Mouse (Mus musculus) neural tube, embryonic 11.5 days (tissue): ENCODE measurements around the gene Agfg1. TPM values are rescaled to one million over a fixed set of nuclear protein-coding genes. Genes with fewer than 3 reads are reported as not detected.

Experiments
- ATAC-seq: fragments of 200-750 bp; cut with Nextera tagmentation; 2 replicates; pipeline ENCODE4 v1.8.0; 2017; ENCODE audit warnings: moderate number of reproducible peaks, mild to moderate bottlenecking, moderate TSS enrichment, moderate library complexity; ENCODE audit not compliant: insufficient read depth, low FRiP score, low TSS enrichment
- DNase-seq: peaks from one replicate; pipeline ENCODE4 v3.0.0-alpha.2; 2015; ENCODE audit warnings: low spot score
- H3K27ac ChIP-seq: fragments of 300-500 bp; sonication (generic); 2 replicates; pipeline ENCODE4 v1.5.1; 2014; ENCODE audit warnings: low read depth, mild to moderate bottlenecking, low read length
- H3K27me3 ChIP-seq: fragments of 300-500 bp; sonication (generic); 2 replicates; pipeline ENCODE4 v1.6.1; 2014; ENCODE audit warnings: mild to moderate bottlenecking, low read length, mixed read lengths; ENCODE audit not compliant: control insufficient read depth, insufficient read depth
- H3K36me3 ChIP-seq: fragments of 300-500 bp; sonication (generic); 2 replicates; pipeline ENCODE4 v1.6.1; 2014; ENCODE audit warnings: mild to moderate bottlenecking, low read length, moderate library complexity, mixed read lengths; ENCODE audit not compliant: control insufficient read depth, insufficient read depth
- H3K4me1 ChIP-seq: fragments of 300-500 bp; sonication (generic); 2 replicates; pipeline ENCODE4 v1.6.1; 2014; ENCODE audit warnings: low read length, mixed read lengths; ENCODE audit not compliant: control insufficient read depth, insufficient read depth
- H3K4me2 ChIP-seq: fragments of 300-500 bp; sonication (generic); 2 replicates; pipeline ENCODE4 v1.6.1; 2014; ENCODE audit warnings: low read depth, mild to moderate bottlenecking, moderate library complexity
- H3K4me3 ChIP-seq: fragments of 300-500 bp; sonication (generic); 2 replicates; pipeline ENCODE4 v1.5.1; 2014; ENCODE audit warnings: low read depth, low read length
- H3K9ac ChIP-seq: fragments of 300-500 bp; sonication (generic); 2 replicates; pipeline ENCODE4 v1.6.1; 2014; ENCODE audit warnings: mild to moderate bottlenecking, low read length
- H3K9me3 ChIP-seq: fragments of 300-500 bp; sonication (generic); 2 replicates; pipeline ENCODE4 v1.6.1; 2016; ENCODE audit warnings: low read length; ENCODE audit not compliant: control insufficient read depth
- WGBS: fragments of 180-500 bp; shearing (Covaris S2); extraction: QIAGEN DNeasy Blood & Tissue Kit; methylation state at CpG from one replicate; pipeline ENCODE4 v1.1.7; 2014; 5-methylcytosine and 5-hydroxymethylcytosine counted together
- polyA plus RNA-seq: library from polyadenylated mRNA; unstranded; fragments of >200 nt; fragmentation: Nextera tagmentation; extraction: Ambion mirVana; gene quantifications from 2 replicates; pipeline ENCODE4 v1.2.1, GENCODE M21; 2014

Agfg1 gene
- polyA plus RNA-seq, 1 experiment from 2014 or later: 58.4 TPM

- Histone ChIP-seq H3K4me1 (no peaks in the 10 kb centered on the region), H3K36me3 (0 out of 2 replicates have a peak, but pooled peaks cover 3% of the 10 kb centered on the region), H3K9ac (peak overlapping the region; percentile 93), H3K9me3 (no peaks in the 10 kb centered on the region), H3K4me2 (peak overlapping the region; percentile 79), H3K27ac (peak overlapping the region; percentile 72), H3K27me3 (no peaks in the 10 kb centered on the region), H3K4me3 (peak overlapping the region; percentile 99)
- peak; percentile 76 for ATAC-seq
- peak; percentile 28 for DNase-seq
- WGBS: 2% methylated on average over 36 of the region's 86 CpGs
Observed at GRCm38 (mm10) chr1:82839614-82840421, 535 bp downstream of the Agfg1 start.

- ATAC-seq (no peak), DNase-seq (no peak)
- H3K4me3 ChIP-seq: no peak overlapping the region
- no peaks in the 10 kb centered on the region for H3K9me3 ChIP-seq
- WGBS: 95% methylated on average over 5 of the region's 5 CpGs
- no peaks in the 10 kb centered on the region for H3K36me3 ChIP-seq
- no peaks in the 10 kb centered on the region for H3K4me1 ChIP-seq
- H3K4me2 ChIP-seq: no peak overlapping the region
- no peaks in the 10 kb centered on the region for H3K27me3 ChIP-seq
- no peak overlapping the region for H3K9ac ChIP-seq
- no peak overlapping the region for H3K27ac ChIP-seq
Observed at GRCm38 (mm10) chr1:82855729-82856128, 16.4 kb downstream of the Agfg1 start.

- no peak overlapping the region for H3K4me3 ChIP-seq
- no peak for DNase-seq
- no peaks in the 10 kb centered on the region for H3K9me3 ChIP-seq
- ATAC-seq: no peak
- H3K4me2 ChIP-seq: no peak overlapping the region
- H3K9ac ChIP-seq: no peak overlapping the region
- 0 out of 2 replicates have a peak, but pooled peaks cover 2% of the 10 kb centered on the region for H3K36me3 ChIP-seq
- H3K27me3 ChIP-seq: no peaks in the 10 kb centered on the region
- H3K4me1 ChIP-seq: no peaks in the 10 kb centered on the region
- H3K27ac ChIP-seq: no peak overlapping the region
Observed at GRCm38 (mm10) chr1:82858236-82858635, 19.0 kb downstream of the Agfg1 start.

GRCm38 (mm10) chr1:82860391-82860790 is 21.1 kb downstream of the Agfg1 start:
- Histone ChIP-seq H3K27ac (no peak overlapping the region), H3K4me3 (no peak overlapping the region), H3K9ac (no peak overlapping the region), H3K36me3 (0 out of 2 replicates have a peak, but pooled peaks cover 2% of the 10 kb centered on the region), H3K27me3 (no peaks in the 10 kb centered on the region), H3K4me2 (no peak overlapping the region), H3K9me3 (no peaks in the 10 kb centered on the region), H3K4me1 (no peaks in the 10 kb centered on the region)
- DNase-seq (no peak), ATAC-seq (no peak)
- 96% methylated on average over 4 of the region's 4 CpGs for WGBS

- ATAC-seq: no peak
Observed at GRCm38 (mm10) chr1:82870202-82870601, 30.9 kb downstream of the Agfg1 start.

GRCm38 (mm10) chr1:82879172-82879571 is 39.9 kb downstream of the Agfg1 start:
- Histone ChIP-seq H3K9me3 (no peaks in the 10 kb centered on the region), H3K36me3 (peaks cover 4% of the 10 kb centered on the region; the same call in 1 of the 2 replicates)
- WGBS: 71% methylated on average over 2 of the region's 2 CpGs

More at GRCm38 (mm10) chr1:82870202-82870601, 30.9 kb downstream of the Agfg1 start:
- H3K4me2 ChIP-seq: no peak overlapping the region
- no peak overlapping the region for H3K9ac ChIP-seq
- no peaks in the 10 kb centered on the region for H3K9me3 ChIP-seq
- DNase-seq: no peak
- no peaks in the 10 kb centered on the region for H3K36me3 ChIP-seq
- H3K4me3 ChIP-seq: no peak overlapping the region
- 73% methylated on average over 3 of the region's 3 CpGs for WGBS
- no peak overlapping the region for H3K27ac ChIP-seq
- H3K27me3 ChIP-seq: no peaks in the 10 kb centered on the region
- H3K4me1 ChIP-seq: no peaks in the 10 kb centered on the region

GRCm38 (mm10) chr1:82880196-82880595 is 40.9 kb downstream of the Agfg1 start:
- 68% methylated on average over 8 of the region's 8 CpGs for WGBS
- H3K36me3 ChIP-seq: peaks cover 4% of the 10 kb centered on the region; the same call in 1 of the 2 replicates
- H3K4me3 ChIP-seq: no peak overlapping the region
- no peak overlapping the region for H3K4me2 ChIP-seq
- H3K27ac ChIP-seq: no peak overlapping the region
- H3K9me3 ChIP-seq: no peaks in the 10 kb centered on the region
- H3K4me1 ChIP-seq: no peaks in the 10 kb centered on the region
- H3K9ac ChIP-seq: no peak overlapping the region
- no peaks in the 10 kb centered on the region for H3K27me3 ChIP-seq
- ATAC-seq (no peak), DNase-seq (no peak)

More at GRCm38 (mm10) chr1:82879172-82879571, 39.9 kb downstream of the Agfg1 start:
- no peak for ATAC-seq
- H3K4me3 ChIP-seq: no peak overlapping the region
- H3K9ac ChIP-seq: no peak overlapping the region
- H3K27ac ChIP-seq: no peak overlapping the region
- H3K27me3 ChIP-seq: no peaks in the 10 kb centered on the region
- H3K4me1 ChIP-seq: no peaks in the 10 kb centered on the region
- no peak for DNase-seq
- no peak overlapping the region for H3K4me2 ChIP-seq

GRCm38 (mm10) chr1:82893269-82893668 is 54.0 kb downstream of the Agfg1 start:
- Histone ChIP-seq H3K36me3 (no peaks in the 10 kb centered on the region; the same call in 1 of the 2 replicates), H3K4me3 (no peak overlapping the region), H3K9me3 (no peaks in the 10 kb centered on the region), H3K9ac (no peak overlapping the region), H3K27ac (no peak overlapping the region), H3K27me3 (no peaks in the 10 kb centered on the region), H3K4me2 (no peak overlapping the region), H3K4me1 (no peaks in the 10 kb centered on the region)
- 94% methylated on average over 7 of the region's 7 CpGs for WGBS
- no peak for DNase-seq
- ATAC-seq: no peak

- no peaks in the 10 kb centered on the region for H3K9me3 ChIP-seq
- H3K4me3 ChIP-seq: no peak overlapping the region
- H3K27me3 ChIP-seq: no peaks in the 10 kb centered on the region
- H3K4me1 ChIP-seq: no peaks in the 10 kb centered on the region
- WGBS: 98% methylated on average over 1 of the region's 1 CpGs
- H3K36me3 ChIP-seq: no peaks in the 10 kb centered on the region; the same call in 1 of the 2 replicates
- no peak overlapping the region for H3K27ac ChIP-seq
- ATAC-seq (no peak), DNase-seq (no peak)
- H3K9ac ChIP-seq: no peak overlapping the region
- no peak overlapping the region for H3K4me2 ChIP-seq
Observed at GRCm38 (mm10) chr1:82900567-82900966, 61.3 kb downstream of the Agfg1 start.
